Mouse (Mus musculus) spleen, adult 2 months (tissue): ENCODE data around the gene Rpp25l. TPM values are rescaled to one million over a fixed set of nuclear protein-coding genes. Genes with fewer than 3 reads are reported as not detected.

Source experiments
- DNase-seq, 2 experiments: peaks; one replicate each; pipeline versions ENCODE4 v3.0.0 to v3.0.0-alpha.2; 2012 to 2021; ENCODE audit warnings: low spot score in 2 of 2, low read depth in 1 of 2
- H3K27ac ChIP-seq: fragments of 200-500 bp; 2 replicates; pipeline ENCODE4 v1.5.1; 2012; ENCODE audit warnings: low read length, inconsistent platforms; ENCODE audit not compliant: insufficient read depth
- H3K27me3 ChIP-seq: fragments of 200-500 bp; 2 replicates; pipeline ENCODE4 v1.6.1; 2012; ENCODE audit warnings: mild to moderate bottlenecking, moderate library complexity, low read length, inconsistent platforms; ENCODE audit not compliant: control insufficient read depth, insufficient read depth
- H3K36me3 ChIP-seq: fragments of 200-500 bp; 2 replicates; pipeline ENCODE4 v1.6.1; 2012; ENCODE audit warnings: mild to moderate bottlenecking, low read length, inconsistent platforms; ENCODE audit not compliant: control insufficient read depth, insufficient read depth
- H3K4me1 ChIP-seq: fragments of 200-500 bp; 2 replicates; pipeline ENCODE4 v1.6.1; 2011; ENCODE audit warnings: inconsistent platforms; ENCODE audit not compliant: control insufficient read depth, insufficient read depth, insufficient read length
- H3K4me3 ChIP-seq: fragments of 200-500 bp; 2 replicates; pipeline ENCODE4 v1.5.1; 2011; ENCODE audit warnings: mild to moderate bottlenecking, inconsistent platforms; ENCODE audit not compliant: insufficient read depth, insufficient read length; ENCODE audit errors: extremely low read depth
- CTCF ChIP-seq: fragments of 200-500 bp; IDR thresholded peaks from 2 replicates; pipeline ENCODE4 v1.5.1; 2011; ENCODE audit warnings: mild to moderate bottlenecking, inconsistent platforms; ENCODE audit not compliant: insufficient read depth, insufficient read length, insufficient replicate concordance; ENCODE audit errors: extremely low read depth
- POLR2A ChIP-seq: fragments of 200-500 bp; IDR thresholded peaks from 2 replicates; pipeline ENCODE4 v1.6.1; 2011; ENCODE audit warnings: low read depth, low read length, inconsistent platforms
- WGBS: fragments of 180-500 bp; shearing (Covaris S2); methylation state at CpG from one replicate; pipeline ENCODE4 v1.1.7; 2018; 5-methylcytosine and 5-hydroxymethylcytosine counted together
- polyA plus RNA-seq: library from polyadenylated mRNA; depleted of rRNA; stranded (reverse); fragments of >200 nt; gene quantifications from 2 replicates; pipeline ENCODE4 v1.2.3, GENCODE M21; 2012; rRNA removed

The Rpp25l gene
- polyA plus RNA-seq, 1 experiment = 32.8 TPM

- no peaks in the 10 kb centered on the region for H3K36me3 ChIP-seq
- H3K4me1 ChIP-seq = no peaks in the 10 kb centered on the region
- H3K4me3 ChIP-seq = no peak overlapping the region
- WGBS = 9% methylated on average over 7 of the region's 7 CpGs
- no peak for TF ChIP-seq CTCF
- no peak for TF ChIP-seq POLR2A
- H3K27ac ChIP-seq = no peak overlapping the region
- DNase-seq = no peak
- 0 out of 2 replicates have a peak, but pooled peaks cover 2% of the 10 kb centered on the region for H3K27me3 ChIP-seq
These were observed 48.8 kb downstream of the Rpp25l start for GRCm38 (mm10) chr4:41664533-41664932.

DNA sequence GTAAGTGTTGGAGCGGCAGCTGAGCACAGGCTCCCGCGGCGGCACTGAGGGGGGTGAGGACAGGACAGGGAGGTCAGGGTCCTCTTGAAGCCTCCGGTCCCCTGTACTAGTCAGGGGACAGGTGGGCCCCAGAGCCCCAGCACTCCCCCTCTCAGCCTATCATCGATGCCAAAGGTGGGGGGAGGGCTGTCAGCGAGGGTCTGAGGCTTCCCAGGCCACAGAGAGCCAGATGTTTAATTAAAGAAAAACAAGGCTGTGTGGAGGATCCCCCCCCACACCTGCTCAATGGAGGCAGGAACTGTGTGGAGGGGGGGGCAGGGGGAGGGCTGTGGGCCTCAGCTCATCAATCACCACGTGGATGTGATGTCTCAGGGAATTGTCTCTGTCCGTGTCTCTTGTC is 49.7 kb downstream of the Rpp25l start:
- 55% methylated on average over 9 of the region's 9 CpGs for WGBS
- no peak for DNase-seq

GRCm38 (mm10) chr4:41662723-41663122 is 50.6 kb downstream of the Rpp25l start:
- Histone ChIP-seq H3K4me1 (no peaks in the 10 kb centered on the region), H3K36me3 (no peaks in the 10 kb centered on the region), H3K4me3 (no peak overlapping the region), H3K27me3 (0 out of 2 replicates have a peak, but pooled peaks cover 2% of the 10 kb centered on the region), H3K27ac (no peak overlapping the region)
- DNase-seq = no peak
- 68% methylated on average over 11 of the region's 11 CpGs for WGBS
- no peak for TF ChIP-seq CTCF
- TF ChIP-seq POLR2A = no peak

More for the DNA sequence above, 49.7 kb downstream of the Rpp25l start:
- H3K4me1 ChIP-seq = no peaks in the 10 kb centered on the region
- H3K27ac ChIP-seq = no peak overlapping the region
- no peak for TF ChIP-seq CTCF
- no peak for TF ChIP-seq POLR2A
- H3K36me3 ChIP-seq = no peaks in the 10 kb centered on the region
- 0 out of 2 replicates have a peak, but pooled peaks cover 2% of the 10 kb centered on the region for H3K27me3 ChIP-seq
- H3K4me3 ChIP-seq = no peak overlapping the region

Other genes with a start within 250 kb of the Rpp25l start
- 1.6 and 1.8 TPM in 2 replicates for gene Kif24, start 248.6 kb downstream of the Rpp25l start, polyA plus RNA-seq
- 4.1 and 4.3 TPM in 2 replicates for gene Nudt2, start 248.4 kb downstream of the Rpp25l start, polyA plus RNA-seq
- gene AI464131, start 210.5 kb downstream of the Rpp25l start, polyA plus RNA-seq = 2.2 and 2.3 TPM in 2 replicates
- 0.15 and 0.16 TPM in 2 replicates for gene 1110017D15Rik, start 196.2 kb downstream of the Rpp25l start, polyA plus RNA-seq
- 16.3 and 23.9 TPM in 2 replicates for gene Fam219a, start 144.0 kb downstream of the Rpp25l start, polyA plus RNA-seq
- 0.25 and 0.95 TPM in 2 replicates for gene Dnaic1, start 143.8 kb downstream of the Rpp25l start, polyA plus RNA-seq
- 8.7 and 8.9 TPM in 2 replicates for gene Enho, start 73.2 kb downstream of the Rpp25l start, polyA plus RNA-seq
- 8.1 and 9.3 TPM in 2 replicates for gene Cntfr, start 16.4 kb downstream of the Rpp25l start, polyA plus RNA-seq
- 45.0 and 52.1 TPM in 2 replicates for gene Il11ra1, start 13.5 kb downstream of the Rpp25l start, polyA plus RNA-seq
- 25.4 and 25.5 TPM in 2 replicates for gene Dctn3, start 9.6 kb upstream of the Rpp25l start, polyA plus RNA-seq
- gene Arid3c, start 17.6 kb upstream of the Rpp25l start, polyA plus RNA-seq = not detected in 2 replicates
- gene Galt, start 41.7 kb upstream of the Rpp25l start, polyA plus RNA-seq = 67.1 and 91.0 TPM in 2 replicates
- gene Sigmar1, start 42.6 kb upstream of the Rpp25l start, polyA plus RNA-seq = 48.3 and 51.1 TPM in 2 replicates
- 8.9 and 14.1 TPM in 2 replicates for gene Ccl27a, start 60.7 kb upstream of the Rpp25l start, polyA plus RNA-seq
- gene Gm21541, start 190.1 kb upstream of the Rpp25l start, polyA plus RNA-seq = 4.0 and 5.7 TPM in 2 replicates
- gene Gm20878, start 228.0 kb upstream of the Rpp25l start, polyA plus RNA-seq = 0.86 and 4.2 TPM in 2 replicates